Mouse (Mus musculus): ENCODE data around the gene Ggn. TPM values are rescaled to one million over a fixed set of nuclear protein-coding genes. Genes with fewer than 3 reads are reported as not detected.
"Not testable (repeated sequence)": the region's sequence is repeated elsewhere in the genome, so short reads cannot be mapped to it uniquely, and the experiment has no call there.

Ggn gene
- total RNA-seq, 4 experiments from 2014 or later, result 0.21 to 0.25 (median 0.24) TPM; not detected in 1

- no peak for DNase-seq (ENCODE audit: low spot score in 2 of 2)
Measured at GRCm38 (mm10) chr7:29158264-29158663, 11.7 kb upstream of the Ggn start.

- no peak for DNase-seq (ENCODE audit: low spot score in 2 of 2)
Measured at GRCm38 (mm10) chr7:29162294-29162693, 7.7 kb upstream of the Ggn start.

DNA sequence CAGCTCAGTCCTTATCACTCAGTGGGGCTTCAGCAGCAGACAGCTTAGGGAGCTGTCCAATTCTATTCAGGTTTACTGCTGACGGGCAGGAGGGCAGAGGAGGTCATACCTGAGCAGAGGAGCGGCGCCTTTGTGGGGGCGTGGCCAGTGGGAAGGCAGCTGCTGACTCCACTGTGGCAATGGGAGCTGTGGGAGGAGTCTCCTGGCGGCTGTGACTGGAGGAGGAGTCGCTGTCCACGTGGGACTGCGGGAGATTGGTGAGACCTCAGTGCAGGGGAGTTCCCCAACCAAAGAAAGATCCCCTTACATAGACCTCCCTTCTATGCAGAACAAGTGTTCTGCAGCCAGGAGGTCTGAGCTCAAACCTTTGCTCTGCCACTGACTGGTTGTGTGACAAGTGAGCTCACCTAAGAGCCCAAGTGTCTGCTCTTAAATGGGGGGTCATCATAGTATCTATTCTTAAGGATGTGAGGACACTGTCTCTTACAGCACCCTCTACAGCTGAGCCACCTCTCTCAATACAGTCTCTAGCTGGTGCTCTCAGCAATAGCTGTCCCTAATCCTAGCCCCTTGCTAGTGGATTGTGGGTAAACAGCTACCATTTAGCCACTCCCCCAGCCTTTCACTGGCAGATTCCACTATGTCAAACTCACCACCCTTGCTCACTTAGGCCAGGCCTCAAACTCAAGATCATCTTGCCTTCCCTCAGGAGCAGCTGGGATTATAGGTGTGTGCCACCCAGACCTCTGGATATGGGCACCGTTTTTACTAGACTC lies 7.1 kb upstream of the Ggn start:
- peak; percentile 29 to 64 for DNase-seq (ENCODE audit: low spot score in 2 of 2)

- DNase-seq (ENCODE audit: low spot score in 2 of 2), result no peak
Measured at GRCm38 (mm10) chr7:29167656-29168055, 2.4 kb upstream of the Ggn start.

GRCm38 (mm10) chr7:29168121-29168695 lies 1.8 kb upstream of the Ggn start:
- DNase-seq (ENCODE audit: low spot score in 2 of 2), result no peak

DNA sequence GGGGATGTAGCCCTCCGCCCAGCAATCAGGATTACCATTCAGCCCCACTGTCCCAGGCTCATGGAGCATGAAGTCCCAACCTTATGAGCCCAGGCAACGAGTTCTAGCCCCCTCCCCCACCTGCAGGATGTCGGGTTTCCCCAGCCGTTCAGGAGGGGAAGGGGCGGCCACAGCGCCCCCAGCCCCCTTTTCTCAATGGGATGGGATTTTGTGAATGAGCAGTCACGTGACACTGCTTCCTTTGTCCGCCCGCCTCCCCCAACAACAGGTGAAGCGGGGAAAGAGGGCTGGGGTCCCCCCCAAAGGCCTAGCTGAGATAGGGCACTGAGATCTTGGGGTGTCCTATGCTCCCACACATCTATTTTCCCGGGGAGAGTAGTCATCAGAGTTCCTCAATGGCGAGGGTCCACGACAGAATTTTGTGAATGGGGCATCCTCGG lies 1.2 kb upstream of the Ggn start:
- no peak for DNase-seq (ENCODE audit: low spot score in 2 of 2)

DNA sequence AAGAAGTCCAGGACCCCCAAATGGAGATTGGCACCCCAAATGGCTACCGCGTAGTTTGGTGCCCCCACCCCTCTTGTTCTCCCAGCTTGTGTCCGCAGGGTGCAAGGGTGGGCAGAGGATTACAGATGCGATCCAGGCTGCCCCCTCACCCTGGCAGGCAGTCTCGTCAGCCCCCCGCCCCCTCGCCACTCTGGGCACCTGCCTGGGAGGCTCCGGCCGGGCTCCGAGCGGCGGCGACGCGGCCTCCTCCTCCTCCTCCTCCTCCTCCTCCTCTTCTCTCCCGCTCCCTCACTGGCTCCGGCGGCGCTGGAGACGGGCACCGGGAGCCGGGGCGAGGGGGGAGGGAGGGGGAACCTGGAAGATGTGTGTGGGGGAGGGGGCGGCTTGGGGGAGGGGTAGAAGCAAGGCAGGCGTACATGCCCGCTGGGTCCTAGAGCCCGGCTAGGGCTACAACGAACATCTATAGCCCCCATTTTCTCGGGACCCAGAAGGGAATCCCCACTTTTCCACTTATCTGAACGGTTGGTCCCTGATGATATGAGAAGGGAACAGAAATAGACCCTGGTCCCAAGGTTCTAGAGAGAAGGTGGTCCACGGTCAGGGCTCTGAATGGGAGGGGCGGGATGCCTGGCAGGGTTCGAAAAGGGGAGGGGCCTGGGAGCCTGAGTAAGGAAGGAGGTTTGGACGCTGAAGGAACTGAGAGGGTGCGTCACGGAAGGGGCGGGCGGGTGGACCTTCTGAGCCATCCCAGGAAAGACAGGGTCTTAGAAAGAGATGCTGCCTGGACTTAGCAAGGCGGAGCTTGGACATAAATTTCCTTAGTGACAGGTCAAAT lies 562 bp upstream of the Ggn start:
- peak; percentile 70 to 74 for DNase-seq (ENCODE audit: low spot score in 2 of 2)

- DNase-seq (ENCODE audit: low spot score in 2 of 2), result no peak
Measured at GRCm38 (mm10) chr7:29170755-29171561, 948 bp downstream of the Ggn start.

DNA sequence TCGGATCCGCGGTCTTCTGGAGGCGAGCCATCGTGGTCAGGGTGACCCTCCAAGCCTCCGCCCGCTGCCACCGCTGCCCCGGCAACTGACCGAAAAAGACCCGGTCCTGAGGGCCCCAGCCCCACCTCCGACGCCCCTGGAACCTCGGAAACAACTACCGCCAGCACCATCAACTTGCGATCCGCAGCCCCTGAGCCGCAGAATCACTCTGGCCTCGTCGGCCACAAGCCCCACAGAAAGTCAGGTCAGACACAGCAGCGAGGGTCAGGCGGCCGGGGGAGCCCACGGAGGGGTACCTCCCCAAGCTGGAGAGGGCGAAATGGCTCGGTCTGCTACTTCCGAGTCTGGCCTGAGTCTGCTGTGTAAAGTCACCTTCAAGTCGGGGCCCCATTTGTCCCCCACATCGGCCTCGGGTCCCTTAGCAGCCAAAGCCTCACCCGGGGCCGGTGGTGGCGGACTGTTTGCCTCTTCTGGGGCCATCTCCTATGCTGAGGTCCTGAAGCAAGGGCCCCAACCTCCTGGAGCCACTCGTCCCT lies 1.6 kb downstream of the Ggn start:
- DNase-seq (ENCODE audit: low spot score in 2 of 2), result no peak

- DNase-seq (ENCODE audit: low spot score in 2 of 2), result no peak
Measured at GRCm38 (mm10) chr7:29172390-29173016, 2.5 kb downstream of the Ggn start.

DNA sequence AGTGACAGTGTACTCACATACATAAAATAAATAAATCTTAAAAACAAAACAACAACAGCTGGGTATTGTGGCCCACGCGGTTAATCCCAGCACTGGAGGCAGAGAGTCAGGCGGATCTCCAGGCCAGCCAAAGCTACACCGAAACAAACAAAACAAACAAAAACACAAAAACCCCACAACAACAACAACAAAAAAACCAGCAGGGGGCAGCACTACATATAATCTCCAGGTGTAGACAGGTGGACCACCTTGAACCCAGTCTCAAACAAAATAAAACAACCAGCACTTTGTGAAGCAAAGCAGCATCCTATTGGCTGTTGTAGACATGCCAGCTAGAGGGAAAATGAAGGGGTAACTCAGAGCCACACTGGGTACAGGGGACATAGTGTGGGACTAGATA lies 8.1 kb downstream of the Ggn start:
- no peak for DNase-seq (ENCODE audit: low spot score in 2 of 2)

DNA sequence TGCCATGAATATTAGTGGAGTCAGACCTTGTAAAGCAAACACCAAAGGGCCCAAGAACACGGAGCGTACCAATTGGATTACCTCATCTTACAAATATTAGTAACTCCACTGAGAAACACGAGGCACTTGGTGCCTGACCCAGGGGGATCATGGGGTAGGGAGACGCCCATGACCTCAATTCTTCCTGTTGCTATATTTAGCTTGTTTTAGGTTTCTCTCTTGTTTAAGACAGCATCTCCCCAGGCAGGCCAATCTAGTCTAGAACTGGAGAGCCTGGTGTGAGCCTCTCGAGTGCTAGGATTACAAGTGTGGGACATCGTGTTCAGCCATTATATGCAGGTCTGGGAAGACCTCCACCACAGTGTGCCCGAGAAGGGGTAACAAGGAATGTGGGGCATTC lies 9.3 kb downstream of the Ggn start:
- peak; percentile 30 to 42 for DNase-seq (ENCODE audit: low spot score in 2 of 2)

GRCm38 (mm10) chr7:29180077-29180853 lies 10.3 kb downstream of the Ggn start, which contains the start of gene Psmd8:
Gene Psmd8, minus strand, starts transcription at chr7:29180701.
- peak; percentile 94 to 96 for DNase-seq (ENCODE audit: low spot score in 2 of 2)

GRCm38 (mm10) chr7:29180854-29181236 lies 10.8 kb downstream of the Ggn start:
- no peak for DNase-seq (ENCODE audit: low spot score in 2 of 2)

DNA sequence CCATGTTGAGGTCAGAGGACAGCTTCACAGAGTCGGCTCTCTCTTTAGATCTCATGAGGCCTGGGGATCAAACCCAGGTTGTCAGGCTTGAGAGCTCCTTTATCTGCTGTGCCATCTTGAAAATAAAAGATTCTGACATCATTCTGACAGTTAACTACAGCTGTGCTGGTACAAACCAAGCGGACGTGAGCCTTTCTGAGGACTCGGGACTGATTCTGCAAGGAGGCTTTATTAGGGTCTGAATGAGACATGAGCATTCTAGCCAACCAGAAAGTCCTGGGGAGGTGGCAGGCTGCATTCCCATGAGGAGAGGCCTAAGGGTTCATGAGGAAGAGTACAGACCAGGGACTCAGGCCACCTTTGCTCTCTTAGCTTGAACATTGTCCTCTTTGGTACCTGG lies 11.3 kb downstream of the Ggn start:
- not testable (repeated sequence) for DNase-seq (ENCODE audit: low spot score in 2 of 2)

- DNase-seq (ENCODE audit: low spot score in 2 of 2), result not testable (repeated sequence)
Measured at GRCm38 (mm10) chr7:29194230-29194629, 24.2 kb downstream of the Ggn start.

DNA sequence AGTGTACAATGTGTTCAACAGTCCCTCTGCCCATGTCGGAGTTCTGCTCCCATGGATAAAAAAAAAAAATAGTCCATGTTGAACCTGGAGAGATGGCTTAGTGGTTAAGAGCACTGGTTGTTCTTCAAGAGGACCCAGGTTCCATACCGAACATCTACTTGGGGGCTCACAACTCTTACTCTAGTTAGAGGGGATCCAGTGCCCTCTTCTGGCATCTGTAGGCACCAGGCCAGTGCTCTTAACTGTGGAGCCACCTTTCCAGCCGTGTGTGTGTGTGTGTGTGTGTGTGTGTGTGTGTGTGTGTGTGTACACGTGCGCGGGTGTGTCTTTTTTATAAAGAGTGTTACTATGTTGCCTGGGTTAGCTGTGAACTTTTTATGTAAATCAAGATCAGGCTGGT lies 32.6 kb downstream of the Ggn start:
- no peak for DNase-seq (ENCODE audit: low spot score in 2 of 2)

DNA sequence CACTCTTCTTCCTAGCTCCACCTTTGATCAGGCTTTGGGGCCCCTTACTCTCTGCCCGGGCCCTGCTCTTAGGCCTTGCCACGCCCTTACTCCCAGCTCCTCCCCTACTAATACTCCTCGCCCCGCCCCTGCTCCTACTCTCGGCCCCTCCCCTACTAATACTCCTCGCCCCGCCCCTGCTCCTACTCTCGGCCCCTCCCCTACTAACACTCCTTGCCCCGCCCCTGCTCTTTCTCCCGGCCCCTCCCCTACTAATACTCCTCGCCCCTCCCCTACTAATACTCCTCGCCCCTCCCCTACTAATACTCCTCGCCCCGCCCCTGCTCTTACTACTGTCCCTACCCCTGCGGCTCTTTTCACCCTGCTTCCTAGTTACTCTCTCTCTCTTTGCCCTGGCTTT lies 41.0 kb downstream of the Ggn start:
- DNase-seq (ENCODE audit: low spot score in 2 of 2), result peak in 1 of 2 experiments; percentile 45

DNA sequence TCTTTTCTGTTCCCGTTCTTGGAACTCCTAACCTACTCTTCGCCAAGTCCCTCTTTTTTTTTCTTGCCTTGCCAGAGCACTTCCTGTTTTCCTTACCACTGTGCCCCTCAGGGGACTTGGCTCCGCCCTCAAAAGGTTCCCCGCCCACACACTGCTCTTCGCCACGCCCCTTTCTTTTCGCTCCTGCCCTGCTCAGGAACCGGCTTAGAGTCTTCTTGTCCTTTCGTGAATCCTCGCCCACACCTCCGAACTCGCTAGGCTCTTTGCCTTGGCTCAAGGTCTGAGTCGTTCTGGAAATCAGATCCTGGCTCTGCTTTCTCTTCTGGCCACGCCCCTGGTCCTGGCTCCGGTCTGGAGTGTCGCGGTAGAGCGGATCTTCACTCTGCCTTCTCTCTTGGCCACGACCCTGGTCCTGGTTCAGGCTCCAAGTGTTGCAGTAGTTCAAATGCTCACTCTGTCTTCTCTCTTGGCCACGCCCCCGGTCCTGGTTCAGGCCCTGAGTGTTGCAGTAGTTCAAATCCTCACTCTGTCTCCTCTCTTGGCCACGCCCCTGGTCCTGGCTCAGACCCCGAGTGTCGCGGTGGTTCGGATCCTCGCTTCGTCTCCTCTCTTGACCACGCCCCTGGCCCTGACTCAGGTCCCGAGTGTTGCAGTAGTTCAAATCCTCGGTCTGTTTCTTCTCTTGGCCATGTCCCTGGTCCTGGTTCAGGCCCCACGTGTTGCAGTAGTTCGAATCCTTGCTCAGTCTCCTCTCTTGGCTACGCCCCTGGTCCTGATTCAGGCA lies 41.6 kb downstream of the Ggn start:
- peak; percentile 91 to 92 for DNase-seq (ENCODE audit: low spot score in 2 of 2)

Measured in gastrocnemius, adult 8-10 months (tissue).